Mouse (Mus musculus): Measurements from ENCODE around the gene Guk1. TPM values are rescaled to one million over a fixed set of nuclear protein-coding genes. Genes with fewer than 3 reads are reported as not detected.
A peak's percentile ranks its signal among the peaks of the same experiment; 100 is the strongest.

Gene Guk1
- polyA plus RNA-seq, 3 experiments from 2014 or later: 58.6 to 65.6 (median 60.5) TPM

DNA sequence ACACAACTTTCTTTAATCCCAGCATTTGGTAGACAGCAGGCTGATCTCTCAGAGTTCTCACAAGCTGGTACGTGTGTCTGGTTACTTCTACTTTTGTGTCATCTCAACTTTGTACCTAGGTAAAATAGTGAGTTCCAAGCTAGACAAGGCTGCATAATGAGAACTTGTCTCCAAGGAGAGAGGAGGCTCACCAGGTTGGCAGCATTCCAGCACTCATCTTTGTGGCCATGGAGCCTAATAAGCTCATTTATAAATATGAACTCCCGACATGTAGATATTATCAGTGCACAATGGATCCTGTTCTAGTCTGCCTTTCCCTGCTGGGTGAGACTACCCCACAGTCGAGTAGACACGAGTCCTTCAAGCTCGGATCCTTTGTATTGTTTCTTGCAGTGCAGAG lies 17.6 kb upstream of the Guk1 start:
- no peak for ATAC-seq

DNA sequence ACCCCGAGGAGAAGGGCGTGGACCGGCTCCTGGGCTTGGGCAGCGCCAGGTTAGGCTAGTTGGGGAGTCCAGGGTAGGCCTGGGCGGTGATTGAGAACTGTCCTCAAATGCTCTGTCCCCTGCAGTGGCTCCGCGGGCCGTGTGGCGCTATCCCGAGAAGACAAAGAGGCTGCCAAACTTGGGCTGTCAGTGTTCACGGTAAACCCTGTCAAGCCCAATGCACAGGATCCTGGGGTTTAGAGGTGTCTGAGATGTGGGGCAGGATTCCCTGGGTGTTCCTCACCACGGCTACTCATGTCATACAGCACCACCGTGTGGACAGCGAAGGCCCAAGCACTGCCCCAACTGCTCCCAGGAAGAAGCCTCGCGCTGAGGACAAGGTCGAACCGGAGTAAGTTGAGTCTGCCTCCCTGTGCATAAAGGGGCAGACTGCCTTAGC lies 17.0 kb upstream of the Guk1 start:
- no peak for ATAC-seq

DNA sequence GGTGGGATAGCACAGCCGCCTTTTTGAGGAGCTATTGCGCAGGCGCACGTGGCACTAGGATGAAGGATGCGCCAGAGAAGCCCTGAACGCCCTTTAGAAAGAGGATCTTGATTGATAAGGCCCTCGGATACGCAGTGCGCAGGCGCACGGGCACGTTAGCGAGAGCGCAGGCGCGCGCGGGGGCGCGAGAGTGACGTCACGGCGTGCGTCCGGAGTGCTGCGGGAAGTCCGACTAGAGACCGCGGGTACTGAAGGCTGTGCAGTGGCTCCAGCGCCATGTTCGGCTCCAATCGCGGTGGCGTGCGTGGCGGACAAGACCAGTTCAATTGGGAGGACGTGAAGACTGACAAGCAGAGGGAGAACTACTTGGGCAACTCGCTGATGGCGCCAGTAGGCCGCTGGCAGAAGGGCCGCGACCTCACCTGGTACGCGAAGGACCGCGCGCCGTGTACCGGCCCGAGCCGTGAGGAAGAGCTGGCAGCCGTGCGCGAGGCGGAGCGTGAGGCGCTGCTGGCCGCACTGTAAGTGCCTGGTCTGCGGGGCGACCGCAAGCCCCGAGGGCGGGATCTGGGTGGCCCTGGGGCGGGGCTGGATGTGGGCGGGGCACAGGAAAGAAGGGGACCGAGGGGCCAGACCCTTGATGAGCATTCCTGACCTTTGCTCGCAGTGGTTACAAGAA lies 16.3 kb upstream of the Guk1 start, which contains the start of gene 2310033P09Rik:
TSS of gene 2310033P09Rik (plus strand) at position 169 of the 679 bp plus-strand sequence.
- ATAC-seq: peak; percentile 74

DNA sequence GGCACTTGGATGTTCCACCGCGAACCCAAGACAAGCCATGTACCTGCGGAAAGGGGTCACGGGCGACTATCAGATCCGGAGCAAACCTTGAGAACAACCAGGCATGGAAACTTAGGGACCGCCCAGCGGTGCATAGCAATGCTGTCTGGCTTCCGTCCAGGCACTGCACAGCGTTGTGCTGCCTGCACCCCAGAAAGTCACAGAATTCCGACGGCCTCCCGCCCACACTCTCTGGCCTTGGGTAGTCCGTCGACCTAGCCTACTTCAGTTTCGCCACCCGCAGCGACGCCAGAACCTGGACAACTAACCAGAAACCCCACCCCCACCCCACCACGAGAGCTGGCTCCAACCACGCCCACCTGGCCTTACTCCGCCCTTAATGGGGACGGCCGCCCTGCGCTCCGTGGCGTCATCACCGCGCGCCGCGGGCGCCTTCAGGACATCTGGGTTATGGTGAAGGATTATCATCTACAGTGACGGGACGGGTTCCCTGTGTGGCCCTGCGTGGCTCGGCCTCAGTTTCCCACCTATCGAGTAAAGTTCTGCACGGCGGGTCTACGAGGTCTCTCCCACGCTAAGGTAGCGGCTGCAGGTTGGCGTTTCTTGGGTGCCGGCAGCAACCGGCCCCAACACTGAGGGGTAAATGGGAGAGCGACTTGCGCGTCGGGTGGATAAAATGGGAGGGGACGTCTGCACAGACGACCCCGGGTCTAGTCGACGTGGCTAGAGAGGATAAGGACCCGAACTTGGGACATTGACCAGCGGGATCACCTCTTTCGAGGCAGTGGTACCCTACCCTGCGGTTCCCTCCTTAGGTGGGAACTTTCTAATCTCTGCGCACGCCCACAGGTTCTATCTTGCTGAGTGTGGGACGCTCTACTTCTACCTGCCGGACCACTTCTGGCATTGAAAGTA lies 10.3 kb upstream of the Guk1 start, which contains the start of gene Mrpl55:
TSS of gene Mrpl55 (plus strand) at position 406 of the 915 bp plus-strand sequence.
- ATAC-seq: peak; percentile 89

DNA sequence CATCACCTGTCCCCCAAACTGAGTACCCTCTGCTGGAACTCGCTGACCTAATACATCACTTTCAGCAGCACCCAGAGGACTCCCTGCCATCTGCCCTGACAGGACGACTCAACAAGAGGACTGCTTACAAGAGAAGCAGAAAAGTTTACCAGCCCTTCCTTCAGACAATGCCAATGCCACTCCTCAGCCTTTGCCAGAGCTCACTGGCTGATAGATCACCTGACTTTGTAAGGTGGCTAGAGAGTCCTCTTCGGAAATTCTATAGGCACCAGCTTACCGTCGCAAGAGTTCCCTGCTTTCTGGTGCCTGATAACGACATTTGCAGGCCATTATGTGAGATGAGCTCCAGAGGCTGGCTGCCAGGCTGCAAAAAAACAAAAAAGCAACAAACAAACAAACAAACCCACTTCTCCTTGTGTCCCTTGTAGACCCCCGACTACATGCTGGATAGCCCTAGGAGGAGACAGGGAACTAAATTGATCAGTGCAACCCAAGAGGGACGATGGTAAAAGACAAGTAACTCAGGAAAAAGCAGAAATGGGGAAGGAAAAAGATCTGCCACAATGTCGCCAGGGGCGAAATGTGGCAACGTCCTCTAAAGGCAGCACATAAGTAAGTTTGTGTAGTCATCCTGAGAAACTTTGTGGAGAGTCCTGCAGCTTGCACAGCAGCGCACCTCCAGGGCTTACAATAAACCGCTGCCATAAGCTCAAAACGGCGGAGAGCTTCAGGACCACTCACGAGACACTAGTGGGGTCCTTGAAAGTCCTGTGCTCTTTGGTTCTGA lies 9.4 kb upstream of the Guk1 start:
- ATAC-seq: peak; percentile 38

DNA sequence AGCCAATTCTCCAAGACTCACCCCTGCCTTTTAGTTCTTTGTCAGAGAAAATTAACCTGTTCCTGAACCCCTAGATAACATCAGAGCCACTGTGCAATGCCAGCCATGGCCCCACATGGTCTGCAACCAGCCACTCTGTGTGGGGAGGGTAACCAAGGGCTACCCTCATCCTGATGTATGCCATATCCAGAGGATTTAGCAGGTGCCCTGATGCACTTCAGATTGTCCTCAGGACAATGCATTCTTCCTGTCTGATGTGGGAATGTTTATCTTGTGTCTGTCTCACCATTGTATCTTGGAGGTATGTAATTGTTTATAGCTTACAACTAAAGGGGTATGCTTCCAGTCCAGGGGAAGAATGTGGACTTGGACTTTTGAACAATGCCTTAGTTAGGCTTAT lies 4.2 kb upstream of the Guk1 start:
- no peak for ATAC-seq

DNA sequence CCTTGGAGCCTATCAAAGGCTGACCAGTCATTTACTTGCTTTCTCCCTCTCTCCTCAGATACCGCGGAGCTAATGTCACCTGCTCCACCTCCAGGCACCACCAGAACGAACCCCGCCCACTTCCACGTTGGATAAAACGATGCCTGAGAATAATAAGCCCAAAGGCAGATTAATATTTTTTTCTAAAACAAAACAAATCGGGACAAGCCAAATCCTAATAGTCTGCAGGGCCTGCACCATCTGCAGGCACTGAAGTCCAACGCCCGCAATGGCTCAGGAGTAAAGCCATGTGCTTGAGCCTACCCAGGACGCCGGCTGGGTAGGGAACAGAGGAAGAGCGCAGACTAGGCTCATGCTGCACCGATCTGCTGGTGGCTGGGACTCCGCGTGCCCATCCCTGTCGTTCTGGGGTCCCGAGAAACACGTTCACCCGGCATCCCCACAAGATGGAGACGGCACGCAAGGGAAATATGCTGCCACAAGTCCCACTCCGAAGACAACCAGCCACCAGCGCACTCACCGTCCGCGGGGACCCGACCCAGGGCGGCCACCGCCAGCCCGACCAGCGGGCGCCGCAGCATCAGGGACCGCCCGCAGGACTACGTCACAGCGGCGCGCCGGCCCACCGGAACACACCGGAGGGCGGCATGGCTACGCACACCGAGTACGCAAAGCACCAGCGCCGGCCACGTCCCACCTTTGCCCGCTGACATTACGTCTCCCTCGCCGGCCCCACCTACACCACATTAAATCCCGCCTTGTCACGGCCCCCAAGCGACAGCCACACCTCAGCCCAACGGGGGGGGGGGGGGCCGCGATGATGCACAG lies 567 bp downstream of the Guk1 start:
- ATAC-seq: peak; percentile 95

DNA sequence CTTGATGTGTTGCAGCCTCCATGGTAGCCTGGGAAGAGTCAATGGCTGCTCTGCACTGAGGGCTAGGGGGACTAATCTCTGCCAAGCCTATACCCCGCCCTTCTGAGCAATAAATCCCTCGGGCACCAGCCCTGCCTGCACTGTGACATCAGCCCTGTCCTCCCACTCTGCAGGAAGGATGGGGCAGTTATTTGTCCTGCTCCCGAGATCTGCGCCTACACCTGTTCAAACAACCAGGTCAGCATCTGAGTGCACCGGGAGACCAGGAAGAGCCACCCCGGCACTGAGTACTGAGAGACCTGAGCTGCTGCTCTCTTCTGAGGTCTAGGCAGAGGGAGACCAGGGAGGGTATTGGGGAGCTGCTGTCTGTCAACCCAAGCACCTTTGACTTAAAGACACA lies 4.3 kb downstream of the Guk1 start:
- no peak for ATAC-seq

DNA sequence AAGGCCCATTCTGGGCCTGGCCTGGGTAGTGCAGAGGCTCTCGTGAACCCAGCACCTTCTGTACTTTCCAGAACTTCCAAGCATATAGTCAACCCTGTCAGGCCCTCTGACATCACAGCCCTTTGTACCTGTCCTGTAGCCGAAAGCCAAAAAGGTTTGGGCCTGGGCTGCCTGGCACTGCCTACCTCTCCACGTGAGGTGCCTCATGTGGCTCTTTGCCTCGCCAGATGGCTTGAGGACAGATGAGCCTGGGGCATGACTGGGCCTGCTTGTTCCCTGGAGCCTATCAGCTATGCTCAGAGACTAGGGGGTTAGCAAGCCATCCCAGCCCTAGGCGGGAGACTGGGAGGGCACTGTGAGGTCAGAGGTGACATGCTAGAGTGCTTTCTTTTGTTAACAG lies 6.5 kb downstream of the Guk1 start:
- ATAC-seq: no peak

DNA sequence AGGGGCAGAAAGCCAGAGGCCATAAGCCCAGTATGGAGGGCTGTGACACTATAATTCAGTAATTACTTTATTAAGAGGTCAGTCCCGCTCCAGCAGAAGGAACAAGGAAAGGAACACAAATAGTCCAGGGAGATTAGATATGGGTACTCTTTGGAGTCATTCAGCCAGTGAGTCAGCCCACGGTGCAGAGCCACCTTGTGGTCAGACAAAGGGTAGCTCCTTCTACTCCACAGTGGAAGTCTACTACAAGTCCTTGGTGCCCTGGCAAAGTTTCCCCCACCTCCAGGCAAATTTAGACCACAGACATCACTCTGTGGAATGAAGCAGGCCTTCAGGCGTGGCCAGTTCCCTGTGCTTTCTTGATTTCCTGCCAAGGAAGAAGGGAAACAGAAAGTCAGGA lies 8.2 kb downstream of the Guk1 start:
- peak; percentile 54 for ATAC-seq

DNA sequence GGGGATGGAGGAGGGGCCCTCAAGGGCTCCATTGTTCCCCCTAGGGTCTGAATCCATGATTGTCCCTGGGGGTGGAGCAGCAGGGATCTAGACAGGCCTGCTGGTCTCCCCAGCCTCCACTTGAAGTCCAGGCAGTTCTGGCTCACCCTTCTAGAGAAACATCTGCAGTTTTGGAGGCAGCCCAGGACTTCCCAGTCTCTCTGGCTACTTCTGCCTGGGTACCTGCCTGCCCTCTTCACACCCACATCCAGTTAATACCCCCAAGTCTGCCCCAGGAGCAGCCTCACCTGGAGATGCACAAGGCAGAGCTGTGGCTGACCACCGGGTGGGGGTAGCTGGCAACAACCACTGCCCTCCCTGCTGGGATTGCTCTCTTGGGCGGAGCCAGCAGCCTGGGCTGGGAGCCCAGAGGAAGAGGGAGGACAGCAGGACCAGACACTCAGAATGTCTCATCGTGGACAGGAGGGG lies 9.1 kb downstream of the Guk1 start, which contains the start of gene Gjc2:
TSS of gene Gjc2 (minus strand) at position 350 of the 468 bp plus-strand sequence.
- ATAC-seq: no peak

DNA sequence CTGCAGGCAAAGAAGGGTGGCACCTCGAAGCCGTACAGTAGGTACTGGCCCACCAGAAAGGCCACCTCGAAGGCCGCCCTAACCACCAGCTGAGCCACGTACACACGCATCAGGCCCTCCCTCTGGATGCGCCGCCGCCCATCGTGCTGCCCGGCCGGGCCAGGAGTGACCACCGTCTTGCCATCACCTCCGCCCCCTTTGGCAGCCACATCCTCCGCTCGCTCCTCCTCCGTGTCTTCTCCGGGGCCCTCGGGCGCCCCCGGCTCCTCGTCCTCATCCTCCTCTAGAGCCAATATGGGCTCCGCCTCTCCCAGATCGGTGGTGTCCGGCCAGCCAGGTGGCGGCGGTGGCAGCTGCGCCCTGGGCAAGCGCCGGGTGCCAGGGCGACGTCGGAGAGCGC lies 15.1 kb downstream of the Guk1 start:
- ATAC-seq: no peak

DNA sequence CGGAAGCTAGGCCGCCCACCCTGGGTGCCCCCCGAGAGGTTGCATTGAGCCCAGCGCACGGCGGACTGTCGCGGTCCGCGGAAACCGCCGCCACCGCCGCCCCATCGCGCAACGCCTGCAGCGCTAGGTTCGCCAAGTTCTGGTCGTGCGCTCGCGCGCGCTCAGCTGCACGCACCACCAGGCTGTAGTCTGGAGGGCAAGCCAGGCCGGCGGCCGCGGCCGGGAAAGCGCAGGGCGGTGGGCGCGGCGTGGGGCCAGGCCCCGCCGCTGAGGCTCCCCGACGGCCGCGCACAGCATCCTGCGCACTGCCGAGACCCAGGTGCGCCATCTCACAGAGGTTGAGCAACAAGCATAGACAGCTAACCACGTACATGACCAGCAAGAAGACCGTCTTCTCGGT lies 15.5 kb downstream of the Guk1 start:
- ATAC-seq: no peak

DNA sequence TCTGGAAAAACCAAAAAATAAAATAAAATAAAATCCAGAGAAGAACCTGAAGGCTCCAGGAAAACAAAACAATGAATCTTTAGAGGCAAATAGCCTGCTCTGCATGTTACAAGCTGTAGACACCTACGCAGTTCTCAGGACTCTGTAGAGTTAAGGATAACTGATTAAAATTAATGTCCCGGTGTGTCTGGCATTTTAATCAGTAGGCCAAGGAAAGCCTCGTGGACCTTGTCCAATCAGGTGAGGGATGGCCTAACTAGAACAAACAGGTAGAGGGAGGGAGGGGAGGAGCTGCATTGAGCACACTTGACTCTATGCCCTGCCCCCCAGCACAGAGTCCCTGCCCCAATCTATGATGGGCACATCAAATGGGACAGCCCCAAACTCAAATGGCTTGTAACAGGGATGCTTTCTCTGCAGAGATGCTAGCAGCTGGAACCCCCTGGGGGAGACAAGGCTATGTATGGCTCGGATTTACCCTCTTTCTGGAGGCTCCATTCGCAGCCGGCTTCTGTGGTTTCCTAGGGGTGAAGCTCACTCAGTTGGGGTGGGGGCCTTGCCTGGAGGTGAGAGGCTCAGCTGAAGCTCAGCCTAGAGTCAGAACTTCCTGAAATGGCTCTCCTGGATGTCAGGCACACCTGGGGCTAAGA lies 17.7 kb downstream of the Guk1 start:
- no peak for ATAC-seq

DNA sequence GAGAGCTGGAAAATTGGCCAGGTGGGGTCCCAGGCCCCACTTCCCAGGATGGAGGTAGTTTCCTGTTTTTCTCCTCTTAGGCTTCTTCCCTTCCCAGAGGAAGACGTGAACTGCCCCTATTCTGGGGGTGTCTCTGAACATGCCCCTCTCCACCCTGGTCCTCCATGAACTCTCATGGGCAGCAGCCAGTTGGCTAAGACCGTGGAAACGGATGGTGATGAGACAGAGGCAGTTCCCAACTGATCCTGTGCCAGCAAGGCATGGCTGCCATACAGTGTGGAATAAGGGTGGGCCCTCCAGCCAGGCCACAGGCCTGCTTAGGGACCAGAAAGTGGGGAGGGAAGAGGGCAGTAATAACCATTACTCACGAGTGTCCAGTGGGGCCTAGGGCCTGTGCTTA lies 21.5 kb downstream of the Guk1 start:
- ATAC-seq: no peak

DNA sequence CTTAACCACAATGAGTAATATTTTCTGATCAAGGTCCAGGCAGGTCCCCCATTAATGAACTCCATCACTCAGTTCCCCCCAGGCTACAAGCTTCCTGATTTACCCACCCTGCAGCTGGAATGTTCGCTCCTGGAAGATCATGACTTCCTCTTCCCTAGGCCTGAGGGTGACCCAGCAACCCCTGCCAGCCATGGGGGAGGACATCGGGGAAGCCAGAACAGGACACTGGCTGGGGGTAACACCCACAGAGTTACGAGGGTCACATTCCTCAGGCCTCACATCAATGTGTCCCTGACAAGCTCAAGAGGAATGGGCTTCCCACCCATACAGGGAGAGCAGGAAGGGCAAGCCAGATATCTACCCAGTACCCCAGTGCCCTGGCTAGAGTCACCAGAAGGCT lies 22.2 kb downstream of the Guk1 start:
- no peak for ATAC-seq

DNA sequence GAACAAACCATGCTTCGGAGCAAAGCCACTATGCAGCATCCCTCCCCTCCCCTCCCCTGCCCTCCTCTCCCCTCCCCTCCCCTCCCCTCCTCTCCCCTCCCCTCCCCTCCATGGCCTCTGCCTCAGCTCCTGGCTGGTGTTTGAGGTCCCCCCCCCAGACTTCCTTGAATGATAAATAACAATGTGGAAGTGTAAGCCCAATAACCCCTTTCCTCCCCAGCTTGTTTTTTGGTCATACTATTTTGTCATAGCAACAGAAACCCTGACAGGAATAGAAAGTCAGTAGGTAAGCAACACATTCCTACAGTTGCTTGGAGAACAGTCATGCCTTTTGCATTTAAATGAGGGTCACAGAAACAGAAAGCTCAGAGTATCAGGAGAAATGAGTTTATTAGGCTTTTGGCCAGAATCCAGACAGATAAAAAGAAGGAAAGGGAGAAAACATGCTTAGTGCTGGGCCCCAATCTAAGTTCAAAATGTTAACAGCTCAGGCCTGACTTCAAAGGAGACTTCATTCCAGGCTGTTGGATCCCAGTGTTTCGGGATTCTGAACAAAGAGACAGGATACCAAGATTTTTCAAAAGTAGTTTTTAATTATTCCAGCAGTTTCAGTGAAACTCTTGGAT lies 26.3 kb downstream of the Guk1 start:
- no peak for ATAC-seq

DNA sequence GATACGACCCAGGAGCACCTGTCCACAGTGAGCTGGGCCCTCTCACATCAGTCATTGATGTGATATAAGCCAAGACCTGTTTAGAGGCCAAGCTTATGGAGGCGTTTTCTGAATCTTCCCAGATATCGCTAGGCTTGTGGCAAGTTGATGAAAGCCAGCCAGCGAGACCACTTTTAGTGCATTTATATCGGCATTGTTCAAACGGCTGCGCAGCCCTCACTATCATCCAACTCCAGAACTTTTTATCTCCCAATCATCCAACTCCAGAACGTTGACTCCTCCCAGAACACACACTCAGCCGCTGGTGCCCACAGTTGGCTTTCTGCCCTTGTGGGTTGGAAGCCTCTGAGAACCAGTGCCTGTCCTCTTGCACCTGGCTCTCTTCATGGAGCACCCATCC lies 27.6 kb downstream of the Guk1 start:
- ATAC-seq: no peak

DNA sequence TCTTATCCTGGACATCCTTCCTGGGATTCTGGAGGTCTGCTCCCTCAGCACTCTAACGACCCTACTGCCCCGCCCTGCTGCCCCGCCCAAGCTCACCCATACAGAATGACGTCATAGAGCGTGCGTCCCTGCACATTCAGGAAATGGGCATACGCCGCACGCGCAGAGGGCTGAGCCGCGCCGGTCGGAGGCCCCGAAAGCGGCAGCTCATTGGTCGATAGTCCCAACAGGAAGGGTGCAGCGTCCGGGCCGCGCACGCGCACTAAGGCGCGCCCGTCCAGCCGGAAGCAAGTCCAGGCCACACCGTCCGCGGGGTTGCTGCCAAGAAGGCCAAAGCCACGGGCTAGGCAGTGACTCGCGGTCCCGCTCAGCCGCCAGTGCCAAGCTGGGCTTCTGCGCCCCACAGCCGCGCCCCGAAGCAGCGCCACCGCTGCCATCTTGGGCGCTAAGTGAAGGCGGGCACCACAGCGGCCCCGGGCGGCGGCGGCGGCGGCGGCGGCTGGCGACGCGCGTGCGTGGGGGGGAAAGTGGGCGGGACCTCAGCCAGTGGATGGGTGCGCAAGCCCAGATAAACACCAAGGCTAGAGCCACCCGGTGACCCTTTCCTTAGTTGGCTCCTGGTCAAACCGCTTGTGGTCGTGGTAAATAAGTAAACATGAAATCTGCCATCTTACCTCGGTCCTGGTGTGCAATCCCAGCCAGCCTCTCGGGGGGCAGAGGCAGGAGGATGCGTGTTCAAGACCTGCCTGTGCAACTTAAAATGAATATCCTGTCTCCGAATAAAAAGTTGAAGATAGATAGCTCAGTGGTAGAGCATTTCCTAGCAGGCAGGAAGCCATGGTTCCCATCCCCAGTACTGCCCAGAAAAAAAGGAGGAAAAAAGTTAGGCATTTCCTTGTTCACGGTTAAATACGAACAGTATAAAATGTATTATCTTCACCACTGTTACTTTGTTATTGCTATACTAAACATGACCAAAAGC lies 28.5 kb downstream of the Guk1 start, which contains the start of gene Iba57:
TSS of gene Iba57 (minus strand) at position 485 of the 982 bp plus-strand sequence.
- peak; percentile 95 for ATAC-seq

Measured in inflammation-experienced regulatory T-cells, adult 6 months (primary cell).